Mouse (Mus musculus): Measurements from ENCODE around the gene Vezf1. TPM values are rescaled to one million over a fixed set of nuclear protein-coding genes. Genes with fewer than 3 reads are reported as not detected.

The Vezf1 gene
- total and polyA plus RNA-seq, 3 experiments = 8.0 to 20.8 TPM; not detected in 1

GRCm38 (mm10) chr11:88113543-88114271 is 45.6 kb downstream of the Vezf1 start:
- no peaks in the 10 kb centered on the region for H3K9me3 ChIP-seq (replicated peaks; ENCODE audit: insufficient read depth, low read length)
- TF ChIP-seq MXI1 (IDR thresholded peaks at IDR 0.05; ENCODE audit: low read depth, low read length) (no peak), ETS1 (IDR thresholded peaks at IDR 0.05; ENCODE audit: low read depth, low read length) (no peak), POLR2AphosphoS2 (IDR thresholded peaks at IDR 0.05; ENCODE audit: low read length) (no peak), POLR2A (IDR thresholded peaks at IDR 0.05; ENCODE audit: control insufficient read depth in 1 of 2, insufficient read depth in 1 of 2, low read depth in 1 of 2, low read length in 2 of 2, poor library complexity in 1 of 2) (no peak), ELF1 (IDR thresholded peaks at IDR 0.05; ENCODE audit: low read depth, low read length) (no peak), JUND (IDR thresholded peaks at IDR 0.05; ENCODE audit: low read depth, low read length) (no peak), RCOR1 (IDR thresholded peaks at IDR 0.05; ENCODE audit: low read depth, low read length) (no peak), SMC3 (IDR thresholded peaks at IDR 0.05; ENCODE audit: low read depth, low read length) (no peak), BHLHE40 (IDR thresholded peaks at IDR 0.05; ENCODE audit: borderline replicate concordance, low read depth, low read length) (no peak)
- no peaks in the 10 kb centered on the region; a peak in 1 of 4 replicates for H3K27me3 ChIP-seq (ENCODE audit: control insufficient read depth in 1 of 2, insufficient read depth in 2 of 2, low read length in 2 of 2)
- no peak for DNase-seq (ENCODE audit: low read depth, low spot score)
- H3K27ac ChIP-seq (ENCODE audit: control insufficient read depth, low read depth, low read length) = no peak overlapping the region
- H3K9ac ChIP-seq (ENCODE audit: control insufficient read depth, low read depth, low read length, poor library complexity, severe bottlenecking) = no peak overlapping the region
- H3K36me3 ChIP-seq (ENCODE audit: control insufficient read depth in 1 of 2, insufficient read depth in 2 of 2, low read length in 2 of 2) = no peaks in the 10 kb centered on the region
- no peaks in the 10 kb centered on the region for H3K79me2 ChIP-seq (ENCODE audit: control insufficient read depth, insufficient read depth, low read length, poor library complexity)
- H3K4me1 ChIP-seq (ENCODE audit: control insufficient read depth in 1 of 2, insufficient read depth in 2 of 2, low read length in 2 of 2) = no peaks in the 10 kb centered on the region
- H3K4me3 ChIP-seq (ENCODE audit: control insufficient read depth in 1 of 2, insufficient read depth in 1 of 2, low read depth in 2 of 2, low read length in 2 of 2) = no peak overlapping the region

- no peak for TF ChIP-seq ELF1 (IDR thresholded peaks at IDR 0.05; ENCODE audit: low read depth, low read length)
- no peak for TF ChIP-seq POLR2A (IDR thresholded peaks at IDR 0.05; ENCODE audit: control insufficient read depth in 1 of 2, insufficient read depth in 1 of 2, low read depth in 1 of 2, low read length in 2 of 2, poor library complexity in 1 of 2)
- no peak for TF ChIP-seq ZMIZ1 (IDR thresholded peaks at IDR 0.05; ENCODE audit: low read depth, low read length)
- TF ChIP-seq CHD1 (IDR thresholded peaks at IDR 0.05; ENCODE audit: low read depth, low read length) = no peak
- TF ChIP-seq ZNF384 (IDR thresholded peaks at IDR 0.05; ENCODE audit: low read depth, low read length) = no peak
- TF ChIP-seq TCF12 (IDR thresholded peaks at IDR 0.05; ENCODE audit: low read depth, low read length) = no peak
- no peak for TF ChIP-seq ZKSCAN1 (IDR thresholded peaks at IDR 0.05; ENCODE audit: low read depth, low read length)
- no peak for TF ChIP-seq USF1 (IDR thresholded peaks at IDR 0.05; ENCODE audit: low read depth, low read length)
- TF ChIP-seq MAFK (IDR thresholded peaks at IDR 0.05; ENCODE audit: borderline replicate concordance, low read depth, low read length) = no peak
- no peak for TF ChIP-seq RCOR1 (IDR thresholded peaks at IDR 0.05; ENCODE audit: low read depth, low read length)
- no peak for TF ChIP-seq EP300 (IDR thresholded peaks at IDR 0.05; ENCODE audit: low read depth in 1 of 2, low read length in 2 of 2)
- TF ChIP-seq UBTF (IDR thresholded peaks at IDR 0.05; ENCODE audit: borderline replicate concordance, insufficient read depth, low read depth, low read length) = no peak
- no peak for TF ChIP-seq CHD2 (IDR thresholded peaks at IDR 0.05; ENCODE audit: low read length)
- no peak for TF ChIP-seq KAT2A (conservative IDR thresholded peaks at IDR 0.05; ENCODE audit: low read depth, low read length)
- TF ChIP-seq TAL1 (IDR thresholded peaks at IDR 0.05; ENCODE audit: low read length) = no peak
- TF ChIP-seq E2F4 (IDR thresholded peaks at IDR 0.05; ENCODE audit: borderline replicate concordance, low read depth, low read length) = no peak
- no peak for TF ChIP-seq RAD21 (IDR thresholded peaks at IDR 0.05; ENCODE audit: low read depth, low read length)
- Histone ChIP-seq H3K27me3 (ENCODE audit: control insufficient read depth in 1 of 2, insufficient read depth in 2 of 2, low read length in 2 of 2) (no peaks in the 10 kb centered on the region; a peak in 1 of 4 replicates), H3K4me3 (ENCODE audit: control insufficient read depth in 1 of 2, insufficient read depth in 1 of 2, low read depth in 2 of 2, low read length in 2 of 2) (no peak overlapping the region), H3K9ac (ENCODE audit: control insufficient read depth, low read depth, low read length, poor library complexity, severe bottlenecking) (no peak overlapping the region), H3K79me2 (ENCODE audit: control insufficient read depth, insufficient read depth, low read length, poor library complexity) (no peaks in the 10 kb centered on the region), H3K36me3 (ENCODE audit: control insufficient read depth in 1 of 2, insufficient read depth in 2 of 2, low read length in 2 of 2) (no peaks in the 10 kb centered on the region), H3K4me1 (ENCODE audit: control insufficient read depth in 1 of 2, insufficient read depth in 2 of 2, low read length in 2 of 2) (no peaks in the 10 kb centered on the region), H3K9me3 (replicated peaks; ENCODE audit: insufficient read depth, low read length) (no peaks in the 10 kb centered on the region), H3K27ac (ENCODE audit: control insufficient read depth, low read depth, low read length) (no peak overlapping the region)
- DNase-seq (ENCODE audit: low read depth, low spot score) = no peak
Observed at GRCm38 (mm10) chr11:88114871-88115301, 46.8 kb downstream of the Vezf1 start.
